Mouse (Mus musculus): ENCODE measurements around the gene Lgr6. TPM values are rescaled to one million over a fixed set of nuclear protein-coding genes. Genes with fewer than 3 reads are reported as not detected.

Lgr6 gene
- polyA plus RNA-seq, 1 experiment = 1.3 TPM

GRCm38 (mm10) chr1:134987173-134987961 lies 117.7 kb downstream of the Lgr6 start:
- Histone ChIP-seq H3K27ac (ENCODE audit: control insufficient read depth, insufficient read depth, low read length) (no peak overlapping the region), H3K4me3 (ENCODE audit: control insufficient read depth, insufficient read depth, low read length) (peak overlapping the region; percentile 36), H3K36me3 (ENCODE audit: control insufficient read depth, insufficient read depth, low read length) (no peaks in the 10 kb centered on the region), H3K4me1 (replicated peaks; ENCODE audit: control insufficient read depth, insufficient read depth, low read length) (peaks cover 17% of the 10 kb centered on the region), H3K27me3 (ENCODE audit: control insufficient read depth, insufficient read depth, low read length) (no peaks in the 10 kb centered on the region; the same call in 1 of the 2 replicates)
- WGBS = 25% methylated on average over 48 of the region's 48 CpGs
- DNase-seq = no peak
- TF ChIP-seq POLR2A (IDR thresholded peaks at IDR 0.05; ENCODE audit: control insufficient read depth, extremely low read depth, insufficient read depth, low read length, poor library complexity) = no peak

- 90% methylated on average over 1 of the region's 1 CpGs for WGBS
- DNase-seq = no peak
These were observed 132.2 kb downstream of the Lgr6 start for GRCm38 (mm10) chr1:134972920-134973319.

GRCm38 (mm10) chr1:134965430-134965829 lies 139.6 kb downstream of the Lgr6 start:
- peaks cover 15% of the 10 kb centered on the region for H3K36me3 ChIP-seq (ENCODE audit: control insufficient read depth, insufficient read depth, low read length)
- DNase-seq = no peak
- TF ChIP-seq POLR2A (IDR thresholded peaks at IDR 0.05; ENCODE audit: control insufficient read depth, extremely low read depth, insufficient read depth, low read length, poor library complexity) = no peak
- no peak for TF ChIP-seq CTCF (IDR thresholded peaks at IDR 0.05; ENCODE audit: borderline replicate concordance, control insufficient read depth, extremely low read depth, insufficient read depth, low read length, poor library complexity)
- H3K27ac ChIP-seq (ENCODE audit: control insufficient read depth, insufficient read depth, low read length) = no peak overlapping the region
- peaks cover 3% of the 10 kb centered on the region; the same call in 1 of the 2 replicates for H3K4me1 ChIP-seq (replicated peaks; ENCODE audit: control insufficient read depth, insufficient read depth, low read length)
- no peak overlapping the region for H3K4me3 ChIP-seq (ENCODE audit: control insufficient read depth, insufficient read depth, low read length)
- no peaks in the 10 kb centered on the region for H3K27me3 ChIP-seq (ENCODE audit: control insufficient read depth, insufficient read depth, low read length)
- 100% methylated on average over 2 of the region's 2 CpGs for WGBS

More at GRCm38 (mm10) chr1:134972920-134973319, 132.2 kb downstream of the Lgr6 start:
- no peak overlapping the region for H3K27ac ChIP-seq (ENCODE audit: control insufficient read depth, insufficient read depth, low read length)
- no peak overlapping the region for H3K4me3 ChIP-seq (ENCODE audit: control insufficient read depth, insufficient read depth, low read length)
- peaks cover 40% of the 10 kb centered on the region for H3K36me3 ChIP-seq (ENCODE audit: control insufficient read depth, insufficient read depth, low read length)
- TF ChIP-seq CTCF (IDR thresholded peaks at IDR 0.05; ENCODE audit: borderline replicate concordance, control insufficient read depth, extremely low read depth, insufficient read depth, low read length, poor library complexity) (no peak), POLR2A (IDR thresholded peaks at IDR 0.05; ENCODE audit: control insufficient read depth, extremely low read depth, insufficient read depth, low read length, poor library complexity) (no peak)
- H3K4me1 ChIP-seq (replicated peaks; ENCODE audit: control insufficient read depth, insufficient read depth, low read length) = no peaks in the 10 kb centered on the region
- no peaks in the 10 kb centered on the region for H3K27me3 ChIP-seq (ENCODE audit: control insufficient read depth, insufficient read depth, low read length)

- WGBS = 5% methylated on average over 11 of the region's 11 CpGs
- DNase-seq = peak; percentile 56
These were observed 142.3 kb downstream of the Lgr6 start for GRCm38 (mm10) chr1:134962821-134963220.

GRCm38 (mm10) chr1:134962053-134962803 lies 142.8 kb downstream of the Lgr6 start, which contains the start of gene Ube2t:
Gene Ube2t (plus strand): TSS chr1:134962565.
- 2% methylated on average over 50 of the region's 50 CpGs for WGBS
- Histone ChIP-seq H3K36me3 (ENCODE audit: control insufficient read depth, insufficient read depth, low read length) (no peaks in the 10 kb centered on the region), H3K27me3 (ENCODE audit: control insufficient read depth, insufficient read depth, low read length) (no peaks in the 10 kb centered on the region), H3K4me3 (ENCODE audit: control insufficient read depth, insufficient read depth, low read length) (peak within 1 kb of the TSS; percentile 65), H3K27ac (ENCODE audit: control insufficient read depth, insufficient read depth, low read length) (no peak within 1 kb of the TSS), H3K4me1 (replicated peaks; ENCODE audit: control insufficient read depth, insufficient read depth, low read length) (peaks cover 3% of the 10 kb centered on the region; the same call in 1 of the 2 replicates)
- TF ChIP-seq CTCF (IDR thresholded peaks at IDR 0.05; ENCODE audit: borderline replicate concordance, control insufficient read depth, extremely low read depth, insufficient read depth, low read length, poor library complexity) (peak; percentile 58; the same call in 1 of the 2 replicates), POLR2A (IDR thresholded peaks at IDR 0.05; ENCODE audit: control insufficient read depth, extremely low read depth, insufficient read depth, low read length, poor library complexity) (peak; percentile 83; the same call in 1 of the 2 replicates)
- peak; percentile 98 for DNase-seq

More at GRCm38 (mm10) chr1:134962821-134963220, 142.3 kb downstream of the Lgr6 start:
- Histone ChIP-seq H3K27ac (ENCODE audit: control insufficient read depth, insufficient read depth, low read length) (no peak overlapping the region), H3K36me3 (ENCODE audit: control insufficient read depth, insufficient read depth, low read length) (no peaks in the 10 kb centered on the region), H3K27me3 (ENCODE audit: control insufficient read depth, insufficient read depth, low read length) (no peaks in the 10 kb centered on the region), H3K4me1 (replicated peaks; ENCODE audit: control insufficient read depth, insufficient read depth, low read length) (peaks cover 3% of the 10 kb centered on the region; the same call in 1 of the 2 replicates), H3K4me3 (ENCODE audit: control insufficient read depth, insufficient read depth, low read length) (peak overlapping the region; percentile 65)
- TF ChIP-seq CTCF (IDR thresholded peaks at IDR 0.05; ENCODE audit: borderline replicate concordance, control insufficient read depth, extremely low read depth, insufficient read depth, low read length, poor library complexity) (no peak), POLR2A (IDR thresholded peaks at IDR 0.05; ENCODE audit: control insufficient read depth, extremely low read depth, insufficient read depth, low read length, poor library complexity) (no peak)

- Histone ChIP-seq H3K27ac (ENCODE audit: control insufficient read depth, insufficient read depth, low read length) (no peak overlapping the region), H3K36me3 (ENCODE audit: control insufficient read depth, insufficient read depth, low read length) (no peaks in the 10 kb centered on the region), H3K27me3 (ENCODE audit: control insufficient read depth, insufficient read depth, low read length) (no peaks in the 10 kb centered on the region), H3K4me3 (ENCODE audit: control insufficient read depth, insufficient read depth, low read length) (no peak overlapping the region), H3K4me1 (replicated peaks; ENCODE audit: control insufficient read depth, insufficient read depth, low read length) (peaks cover 3% of the 10 kb centered on the region; the same call in 1 of the 2 replicates)
- TF ChIP-seq CTCF (IDR thresholded peaks at IDR 0.05; ENCODE audit: borderline replicate concordance, control insufficient read depth, extremely low read depth, insufficient read depth, low read length, poor library complexity) = no peak
- no peak for TF ChIP-seq POLR2A (IDR thresholded peaks at IDR 0.05; ENCODE audit: control insufficient read depth, extremely low read depth, insufficient read depth, low read length, poor library complexity)
- 69% methylated on average over 7 of the region's 7 CpGs for WGBS
- no peak for DNase-seq
These were observed 144.4 kb downstream of the Lgr6 start for GRCm38 (mm10) chr1:134960634-134961033.

Measured in thymus, adult 2 months (tissue).